Mouse (Mus musculus) MEL (cell line): ENCODE data around the gene Ndufv1. TPM values are rescaled to one million over a fixed set of nuclear protein-coding genes. Genes with fewer than 3 reads are reported as not detected.

ENCODE experiments used
- DNase-seq: peaks from one replicate; pipeline ENCODE4 v3.0.0; 2011; ENCODE audit warnings: low read depth, low spot score
- H3K27ac ChIP-seq: 2 replicates; pipeline ENCODE4 v1.5.1; 2012; ENCODE audit warnings: low read depth, mild to moderate bottlenecking, control low read depth, low read length, moderate library complexity; ENCODE audit not compliant: control insufficient read depth
- H3K27me3 ChIP-seq, 2 experiments: fragments of 150-350 bp in 1 of 2; sonication (generic) in 1 of 2; 2 replicates each; pipeline ENCODE4 v1.6.1; 2012; ENCODE audit warnings: low read length in 2 of 2, mild to moderate bottlenecking in 2 of 2, improper control_type of control experiment in 1 of 2, moderate library complexity in 1 of 2; ENCODE audit not compliant: insufficient read depth in 2 of 2, control insufficient read depth in 1 of 2
- H3K36me3 ChIP-seq, 2 experiments: 2 replicates each; pipeline ENCODE4 v1.6.1; 2012 to 2014; ENCODE audit warnings: low read length in 2 of 2, improper control_type of control experiment in 1 of 2, inconsistent platforms in 1 of 2, mild to moderate bottlenecking in 1 of 2; ENCODE audit not compliant: insufficient read depth in 2 of 2, control insufficient read depth in 1 of 2
- H3K4me1 ChIP-seq, 2 experiments: fragments of 150-350 bp in 1 of 2; sonication (generic) in 1 of 2; 2 replicates each; pipeline ENCODE4 v1.6.1; 2012; ENCODE audit warnings: low read length in 2 of 2, improper control_type of control experiment in 1 of 2, mild to moderate bottlenecking in 1 of 2; ENCODE audit not compliant: insufficient read depth in 2 of 2, control insufficient read depth in 1 of 2
- H3K4me3 ChIP-seq, 2 experiments: fragments of 150-350 bp in 1 of 2; sonication (generic) in 1 of 2; 2 replicates each; pipeline ENCODE4 v1.5.1; 2012; ENCODE audit warnings: low read depth in 2 of 2, low read length in 2 of 2, mild to moderate bottlenecking in 2 of 2, moderate library complexity in 2 of 2, control low read depth in 1 of 2, improper control_type of control experiment in 1 of 2; ENCODE audit not compliant: control insufficient read depth in 1 of 2, insufficient read depth in 1 of 2
- H3K79me2 ChIP-seq: 2 replicates; pipeline ENCODE4 v1.6.1; 2012; ENCODE audit warnings: mild to moderate bottlenecking, low read length, moderate library complexity; ENCODE audit not compliant: control insufficient read depth, poor library complexity, insufficient read depth
- H3K9ac ChIP-seq: 2 replicates; pipeline ENCODE4 v1.6.1; 2012; ENCODE audit warnings: low read depth, mild to moderate bottlenecking, control low read depth, low read length, moderate library complexity; ENCODE audit not compliant: control insufficient read depth, poor library complexity, severe bottlenecking
- H3K9me3 ChIP-seq: fragments of 150-350 bp; sonication (generic); replicated peaks from 2 replicates; pipeline ENCODE4 v1.6.1; 2012; ENCODE audit warnings: mild to moderate bottlenecking, low read length, improper control_type of control experiment, moderate library complexity; ENCODE audit not compliant: insufficient read depth
- CHD1 ChIP-seq: IDR thresholded peaks from 2 replicates; pipeline ENCODE4 v1.6.1; 2012; ENCODE audit warnings: low read depth, mild to moderate bottlenecking, inconsistent platforms, low read length, improper control_type of control experiment
- CHD2 ChIP-seq: IDR thresholded peaks from 2 replicates; pipeline ENCODE4 v1.6.1; 2011; ENCODE audit warnings: low read length, improper control_type of control experiment
- CTCF ChIP-seq, 3 experiments: IDR thresholded peaks in 2 of 3; conservative IDR thresholded peaks in 1 of 3; 2 replicates each; pipeline ENCODE4 v1.5.1; 2011 to 2012; ENCODE audit warnings: low read length in 3 of 3, low read depth in 2 of 3, mild to moderate bottlenecking in 2 of 3, improper control_type of control experiment in 1 of 3, inconsistent platforms in 1 of 3, mixed read lengths in 1 of 3, moderate library complexity in 1 of 3; ENCODE audit not compliant: control insufficient read depth in 1 of 3, insufficient read depth in 1 of 3, poor library complexity in 1 of 3, severe bottlenecking in 1 of 3
- ELF1 ChIP-seq: IDR thresholded peaks from 2 replicates; pipeline ENCODE4 v1.6.1; 2014; ENCODE audit warnings: low read depth, mild to moderate bottlenecking, inconsistent platforms, low read length, improper control_type of control experiment, moderate library complexity
- EP300 ChIP-seq, 2 experiments: IDR thresholded peaks; 2 replicates each; pipeline ENCODE4 v1.6.1; 2011; ENCODE audit warnings: improper control_type of control experiment in 2 of 2, low read length in 2 of 2, low read depth in 1 of 2, mild to moderate bottlenecking in 1 of 2
- ETS1 ChIP-seq: IDR thresholded peaks from 2 replicates; pipeline ENCODE4 v1.6.1; 2012; ENCODE audit warnings: low read depth, mild to moderate bottlenecking, inconsistent platforms, low read length, improper control_type of control experiment, moderate library complexity
- HCFC1 ChIP-seq: IDR thresholded peaks from 2 replicates; pipeline ENCODE4 v1.6.1; 2012; ENCODE audit warnings: low read depth, mild to moderate bottlenecking, inconsistent platforms, low read length, improper control_type of control experiment, moderate library complexity
- JUND ChIP-seq: IDR thresholded peaks from 2 replicates; pipeline ENCODE4 v1.6.1; 2011; ENCODE audit warnings: low read depth, mild to moderate bottlenecking, improper control_type of control experiment, low read length
- KAT2A ChIP-seq: conservative IDR thresholded peaks from 2 replicates; pipeline ENCODE4 v1.6.1; 2012; ENCODE audit warnings: low read depth, low read length, improper control_type of control experiment, inconsistent platforms
- MAFK ChIP-seq: IDR thresholded peaks from 2 replicates; pipeline ENCODE4 v1.6.1; 2011; ENCODE audit warnings: low read depth, mild to moderate bottlenecking, low read length, improper control_type of control experiment, borderline replicate concordance
- MAZ ChIP-seq: IDR thresholded peaks from 2 replicates; pipeline ENCODE4 v1.6.1; 2012; ENCODE audit warnings: low read depth, mild to moderate bottlenecking, inconsistent platforms, low read length, improper control_type of control experiment
- MEF2A ChIP-seq: IDR thresholded peaks from 2 replicates; pipeline ENCODE4 v1.6.1; 2014; ENCODE audit warnings: low read depth, mild to moderate bottlenecking, inconsistent platforms, low read length, improper control_type of control experiment; ENCODE audit not compliant: poor library complexity, insufficient replicate concordance, severe bottlenecking; ENCODE audit errors: extremely low read depth
- POLR2A ChIP-seq, 2 experiments: IDR thresholded peaks; 2 replicates each; pipeline ENCODE4 v1.6.1; 2011 to 2012; ENCODE audit warnings: low read length in 2 of 2, mild to moderate bottlenecking in 2 of 2, control low read depth in 1 of 2, improper control_type of control experiment in 1 of 2, low read depth in 1 of 2, moderate library complexity in 1 of 2; ENCODE audit not compliant: control insufficient read depth in 1 of 2, insufficient read depth in 1 of 2, poor library complexity in 1 of 2
- POLR2AphosphoS2 ChIP-seq: IDR thresholded peaks from 2 replicates; pipeline ENCODE4 v1.6.1; 2011; ENCODE audit warnings: low read length, improper control_type of control experiment
- POLR2AphosphoS5 ChIP-seq: IDR thresholded peaks from 2 replicates; pipeline ENCODE4 v1.6.1; 2012; ENCODE audit warnings: low read depth, borderline replicate concordance, mild to moderate bottlenecking, inconsistent platforms, low read length, moderate library complexity, mixed read lengths
- RAD21 ChIP-seq: IDR thresholded peaks from 2 replicates; pipeline ENCODE4 v1.6.1; 2011; ENCODE audit warnings: mild to moderate bottlenecking, low read depth, low read length, improper control_type of control experiment
- RCOR1 ChIP-seq: IDR thresholded peaks from 2 replicates; pipeline ENCODE4 v1.6.1; 2012; ENCODE audit warnings: low read depth, mild to moderate bottlenecking, inconsistent platforms, low read length, improper control_type of control experiment
- SIN3A ChIP-seq: IDR thresholded peaks from 2 replicates; pipeline ENCODE4 v1.6.1; 2012; ENCODE audit warnings: low read length, improper control_type of control experiment, inconsistent platforms
- TCF12 ChIP-seq: IDR thresholded peaks from 2 replicates; pipeline ENCODE4 v1.6.1; 2014; ENCODE audit warnings: low read depth, mild to moderate bottlenecking, inconsistent platforms, low read length, improper control_type of control experiment, moderate library complexity
- USF1 ChIP-seq: IDR thresholded peaks from 2 replicates; pipeline ENCODE4 v1.6.1; 2014; ENCODE audit warnings: low read depth, mild to moderate bottlenecking, inconsistent platforms, low read length, improper control_type of control experiment, moderate library complexity
- ZKSCAN1 ChIP-seq: IDR thresholded peaks from 2 replicates; pipeline ENCODE4 v1.6.1; 2012; ENCODE audit warnings: low read depth, mild to moderate bottlenecking, inconsistent platforms, low read length, improper control_type of control experiment, moderate library complexity
- ZMIZ1 ChIP-seq: IDR thresholded peaks from 2 replicates; pipeline ENCODE4 v1.6.1; 2012; ENCODE audit warnings: low read depth, mild to moderate bottlenecking, inconsistent platforms, low read length, improper control_type of control experiment, moderate library complexity
- polyA plus RNA-seq, 2 experiments: library from polyadenylated mRNA; stranded (reverse) in 1 of 2; unstranded in 1 of 2; fragments of >175 nt in 1 of 2; fragments of >200 nt in 1 of 2; gene quantifications; 2 replicates each; pipeline versions ENCODE4 v1.2.1 to v1.2.4; 2012; ENCODE audit warnings: low replicate concordance in 2 of 2, low read depth in 1 of 2; ENCODE audit not compliant: insufficient read length in 2 of 2, insufficient read depth in 1 of 2, missing spikeins in 1 of 2
- total RNA-seq: library from RNA; depleted of rRNA; stranded (reverse); fragments of 300-350 nt; gene quantifications from 2 replicates; pipeline ENCODE4 v1.2.3, GENCODE M21; 2012

Gene Ndufv1
- total and polyA plus RNA-seq, 3 experiments: 218 to 267 TPM; not detected in 1

GRCm38 (mm10) chr19:4033742-4034141, 21.1 kb upstream of the Ndufv1 start:
- Histone ChIP-seq H3K9me3 (no peaks in the 10 kb centered on the region), H3K27me3 (no peaks in the 10 kb centered on the region), H3K36me3 (peaks cover 0 to 5% of the 10 kb centered on the region in 2 experiments; a peak in 2 of 4 replicates), H3K79me2 (peaks cover 4% of the 10 kb centered on the region), H3K27ac (no peak overlapping the region), H3K4me1 (peaks cover 0 to 8% of the 10 kb centered on the region in 2 experiments; a peak in 2 of 4 replicates), H3K4me3 (no peak overlapping the region), H3K9ac (no peak overlapping the region)
- DNase-seq: no peak
- TF ChIP-seq ELF1 (no peak), MEF2A (no peak), JUND (no peak), CHD1 (no peak), ZKSCAN1 (no peak), RCOR1 (no peak), TCF12 (no peak), MAFK (no peak), CTCF (IDR thresholded peaks at IDR 0.05 in 2 of 3, conservative IDR thresholded peaks at IDR 0.05 in 1 of 3; ENCODE audit: control insufficient read depth in 1 of 3, insufficient read depth in 1 of 3, low read depth in 2 of 3, low read length in 3 of 3, poor library complexity in 1 of 3, severe bottlenecking in 1 of 3) (no peak), KAT2A (no peak), SIN3A (no peak), POLR2AphosphoS2 (no peak), RAD21 (no peak), POLR2AphosphoS5 (no peak), CHD2 (no peak), MAZ (no peak), HCFC1 (no peak), EP300 (IDR thresholded peaks at IDR 0.05; ENCODE audit: low read depth in 1 of 2, low read length in 2 of 2) (no peak)

- Histone ChIP-seq H3K4me1 (peaks cover 0 to 8% of the 10 kb centered on the region in 2 experiments; a peak in 2 of 4 replicates), H3K36me3 (peaks cover 0 to 2% of the 10 kb centered on the region in 2 experiments; a peak in 2 of 4 replicates), H3K4me3 (no peak overlapping the region), H3K27me3 (no peaks in the 10 kb centered on the region), H3K9ac (no peak overlapping the region), H3K79me2 (peaks cover 4% of the 10 kb centered on the region), H3K27ac (no peak overlapping the region), H3K9me3 (no peaks in the 10 kb centered on the region)
- no peak for DNase-seq
- TF ChIP-seq POLR2A (IDR thresholded peaks at IDR 0.05; ENCODE audit: control insufficient read depth in 1 of 2, insufficient read depth in 1 of 2, low read depth in 1 of 2, low read length in 2 of 2, poor library complexity in 1 of 2) (no peak), ETS1 (no peak), TCF12 (no peak), USF1 (no peak), ELF1 (no peak), CTCF (IDR thresholded peaks at IDR 0.05 in 2 of 3, conservative IDR thresholded peaks at IDR 0.05 in 1 of 3; ENCODE audit: control insufficient read depth in 1 of 3, insufficient read depth in 1 of 3, low read depth in 2 of 3, low read length in 3 of 3, poor library complexity in 1 of 3, severe bottlenecking in 1 of 3) (no peak), ZMIZ1 (no peak)
These were observed 20.7 kb upstream of the Ndufv1 start for GRCm38 (mm10) chr19:4033298-4033697.
